Mouse (Mus musculus) MN1 (cell line): ENCODE data around the gene Rasl11b.

Experiments
- DNase-seq: peaks from one replicate; pipeline ENCODE4 v3.0.0-alpha.2; 2016; ENCODE audit warnings: low spot score

Rasl11b gene

DNA sequence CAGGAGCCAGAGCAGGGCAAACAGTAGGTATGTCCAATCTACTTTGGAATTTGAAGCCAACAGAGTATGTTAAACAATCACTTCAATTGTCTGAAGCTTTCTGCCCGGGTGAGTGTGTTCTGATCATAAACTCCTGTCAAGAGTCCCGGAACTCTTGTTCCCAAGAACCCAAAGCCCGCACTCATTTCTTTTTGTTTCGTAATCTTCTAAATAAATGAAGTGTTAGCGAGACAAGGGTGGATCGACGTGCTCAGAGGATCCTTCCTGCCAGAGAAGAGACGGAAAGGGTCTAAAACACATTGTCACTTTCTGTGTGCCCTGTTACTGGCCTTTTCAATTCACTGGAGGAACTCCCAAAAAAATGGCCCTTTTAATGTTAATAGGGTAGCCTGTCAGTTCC is 6.2 kb upstream of the Rasl11b start:
- DNase-seq = no peak

DNA sequence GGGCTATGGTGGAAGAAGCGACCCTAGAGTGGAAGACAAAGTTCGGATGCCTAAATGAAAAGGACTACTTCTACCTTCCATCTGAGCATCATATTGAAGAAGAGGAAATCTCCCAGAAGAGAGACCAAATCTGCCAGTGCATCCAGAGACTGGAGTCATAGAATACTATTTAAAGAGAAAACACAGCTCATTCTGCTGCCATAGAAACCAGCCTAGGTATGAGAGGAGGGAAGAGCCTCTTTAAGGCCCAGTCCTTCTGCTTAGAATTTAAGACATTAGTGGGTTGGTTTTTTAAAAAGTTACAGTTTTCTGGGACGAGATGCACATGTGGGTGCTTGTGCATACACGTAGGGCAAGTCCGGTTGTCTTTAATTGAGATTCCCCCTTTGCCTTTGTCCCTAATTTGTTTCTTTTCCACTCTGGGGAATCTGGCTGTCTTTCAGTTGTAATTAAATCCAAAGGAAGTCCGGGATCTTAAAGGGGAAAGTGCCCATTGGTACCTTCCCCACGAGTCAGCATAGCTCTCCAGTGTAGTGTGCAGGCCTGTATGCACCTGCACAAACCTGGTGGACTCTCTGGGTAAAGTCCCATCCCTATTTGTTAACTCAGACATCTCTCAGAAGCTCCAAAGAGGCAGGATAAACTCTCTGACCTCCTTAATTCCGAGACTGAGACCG is 5.5 kb upstream of the Rasl11b start:
- no peak for DNase-seq

DNA sequence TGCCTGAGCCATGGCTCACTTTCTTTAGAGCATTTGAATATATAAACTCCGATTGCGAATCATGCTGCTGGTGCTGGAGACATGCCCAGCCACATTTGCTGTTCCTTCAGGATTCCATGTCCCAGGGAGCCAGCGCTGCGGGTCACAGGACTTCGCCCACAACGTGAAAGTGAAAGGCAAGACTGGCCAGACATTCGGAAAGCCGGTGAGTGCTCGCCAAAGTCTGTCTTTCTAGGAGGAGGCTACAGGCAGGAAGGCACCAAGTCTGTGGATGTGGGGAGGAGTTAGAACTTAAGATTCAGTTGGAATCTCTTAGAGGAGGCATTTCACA is 5.0 kb upstream of the Rasl11b start:
- DNase-seq = peak; percentile 21

DNA sequence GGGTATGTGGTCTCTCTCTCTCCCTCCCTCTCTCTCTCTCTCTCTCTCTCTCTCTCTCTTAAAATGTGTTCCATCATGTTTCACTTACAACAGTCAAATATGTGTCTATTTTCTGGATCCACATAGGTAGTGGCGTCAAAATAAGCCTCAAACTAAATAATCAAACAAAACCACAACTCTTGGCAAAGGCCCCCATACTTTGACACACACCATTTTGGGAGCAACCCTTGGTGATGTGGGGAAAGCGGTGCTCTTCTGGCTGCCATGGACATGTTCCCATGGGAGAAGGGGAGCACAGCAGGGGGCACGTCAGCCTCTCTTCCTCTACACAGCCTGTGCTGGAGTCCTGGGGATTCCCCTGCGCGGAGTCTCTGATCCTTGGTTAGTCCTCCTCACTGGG is 4.2 kb upstream of the Rasl11b start:
- DNase-seq = no peak

DNA sequence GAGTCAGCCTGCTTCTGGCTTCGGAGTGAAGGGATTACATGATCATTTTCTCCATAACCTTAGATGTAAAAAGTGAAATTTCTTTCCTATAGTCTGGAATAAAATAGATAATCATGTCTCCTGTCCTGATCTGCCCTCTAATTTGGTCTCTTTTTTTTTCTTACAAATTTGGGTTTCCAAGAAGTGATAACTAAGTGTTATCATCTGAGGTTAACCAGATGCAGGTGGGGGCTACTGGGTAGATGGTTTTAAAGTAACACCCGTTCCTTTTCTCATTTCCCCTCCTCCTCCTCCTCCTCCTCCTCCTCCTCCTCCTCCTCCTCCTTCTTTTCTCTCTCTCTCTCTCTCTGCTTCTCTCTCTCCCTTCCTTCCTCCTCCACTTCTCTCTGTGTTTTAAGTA is 2.1 kb upstream of the Rasl11b start:
- DNase-seq = no peak

DNA sequence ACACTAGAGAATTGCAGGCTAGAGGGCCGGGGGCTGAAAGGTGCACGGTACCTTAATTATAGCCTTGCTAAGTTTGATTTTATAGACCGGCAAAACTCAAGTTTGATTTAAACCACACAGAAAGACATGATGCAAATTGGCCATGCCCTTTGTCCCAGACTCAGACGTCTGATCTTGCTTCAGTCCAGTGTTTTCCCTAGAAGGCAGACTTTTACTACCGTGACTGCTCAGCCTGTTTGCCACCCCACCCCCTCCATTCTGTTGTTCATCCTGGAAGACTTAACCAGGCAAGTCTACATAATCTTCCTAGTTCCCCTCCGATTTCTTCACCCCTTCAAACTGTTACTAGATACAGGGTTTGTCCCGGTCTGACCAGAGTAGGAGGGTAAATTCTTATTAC is 1.5 kb upstream of the Rasl11b start:
- no peak for DNase-seq

DNA sequence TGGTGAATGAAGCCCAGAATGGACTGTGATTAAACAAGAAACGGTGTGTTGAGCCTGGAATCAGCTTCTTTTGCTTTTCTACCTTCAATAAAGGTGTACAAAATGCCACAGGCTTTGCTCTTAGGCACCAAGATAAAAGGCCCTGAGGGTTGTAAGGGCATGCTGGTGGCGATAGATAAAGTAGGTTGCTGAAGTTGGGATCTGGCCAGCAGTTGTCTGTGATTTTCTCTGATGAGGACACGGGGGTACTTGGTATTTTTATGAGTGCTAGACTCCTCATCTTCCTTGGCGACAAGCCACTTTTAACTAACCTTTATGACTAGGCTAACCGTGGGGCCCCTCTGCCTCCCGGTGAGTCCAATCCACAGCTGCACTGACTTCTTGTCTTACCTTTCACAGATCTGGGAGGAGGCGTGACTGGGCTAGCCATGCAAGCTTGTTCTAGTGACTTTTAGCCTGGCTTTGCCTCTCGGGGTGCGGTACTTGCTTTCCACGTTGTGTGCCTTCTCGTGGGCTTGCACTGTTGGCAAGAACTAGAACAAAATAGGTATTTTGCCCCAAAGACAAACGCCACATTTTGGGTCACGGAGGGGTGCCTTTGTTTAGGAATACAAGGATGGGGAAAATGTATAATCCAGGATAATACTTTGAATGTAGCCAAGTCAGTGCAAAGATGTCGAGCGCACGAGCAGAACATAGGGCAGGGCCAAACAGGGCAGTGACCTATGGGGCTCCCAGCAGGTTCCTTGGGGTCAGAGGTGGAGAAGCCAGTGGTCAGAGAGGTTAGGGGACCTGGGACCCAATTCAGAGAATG is 852 bp upstream of the Rasl11b start:
- DNase-seq = no peak

DNA sequence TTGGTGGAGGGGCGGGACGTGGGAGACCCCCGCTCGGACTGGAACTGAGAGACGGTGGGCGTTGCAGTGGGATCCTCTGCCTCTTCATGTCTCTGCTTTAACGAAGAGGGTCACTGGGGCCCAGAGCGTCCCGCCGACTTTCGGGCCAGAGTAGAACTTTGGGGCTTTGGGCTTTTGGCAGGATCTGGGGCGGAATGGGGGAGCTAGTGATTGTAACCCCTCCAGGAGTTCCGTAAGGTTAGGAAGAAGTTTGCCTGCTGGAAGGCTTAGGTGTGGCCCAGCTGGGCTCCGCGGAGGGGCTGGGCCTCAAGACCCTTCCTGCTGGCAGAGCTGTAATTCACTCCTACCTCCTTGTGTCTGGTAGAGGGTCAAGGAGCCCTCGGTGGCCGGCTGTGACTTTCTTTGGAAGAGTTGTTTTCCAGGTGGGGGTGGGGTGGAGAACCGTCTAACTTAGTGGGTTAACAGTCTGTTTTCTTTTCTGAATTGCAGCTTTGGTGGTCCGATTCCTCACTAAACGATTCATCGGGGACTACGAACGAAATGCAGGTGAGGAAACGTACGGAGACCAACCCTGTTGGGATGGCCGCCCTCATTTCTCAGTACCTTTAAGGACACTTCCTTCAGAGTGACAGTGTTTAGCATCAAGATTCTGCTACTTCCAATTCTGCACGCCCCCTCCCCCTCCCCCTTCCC is 674 bp downstream of the Rasl11b start:
- no peak for DNase-seq

DNA sequence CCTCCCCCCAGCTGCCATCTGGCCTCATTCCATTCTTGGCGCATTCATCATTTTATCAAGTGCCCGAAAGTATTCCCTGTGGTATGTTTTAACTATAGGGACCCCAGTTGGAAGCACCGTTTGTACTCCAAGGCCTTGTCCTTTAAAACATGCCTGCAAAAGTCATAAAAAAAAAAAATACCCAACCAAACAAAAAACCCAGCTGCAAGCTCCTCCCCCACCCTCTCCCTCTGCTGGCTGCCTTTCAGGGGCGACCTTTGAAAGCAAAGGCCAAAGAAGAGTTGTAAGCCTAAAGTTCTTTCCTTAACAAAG is 1.2 kb downstream of the Rasl11b start:
- DNase-seq = no peak

DNA sequence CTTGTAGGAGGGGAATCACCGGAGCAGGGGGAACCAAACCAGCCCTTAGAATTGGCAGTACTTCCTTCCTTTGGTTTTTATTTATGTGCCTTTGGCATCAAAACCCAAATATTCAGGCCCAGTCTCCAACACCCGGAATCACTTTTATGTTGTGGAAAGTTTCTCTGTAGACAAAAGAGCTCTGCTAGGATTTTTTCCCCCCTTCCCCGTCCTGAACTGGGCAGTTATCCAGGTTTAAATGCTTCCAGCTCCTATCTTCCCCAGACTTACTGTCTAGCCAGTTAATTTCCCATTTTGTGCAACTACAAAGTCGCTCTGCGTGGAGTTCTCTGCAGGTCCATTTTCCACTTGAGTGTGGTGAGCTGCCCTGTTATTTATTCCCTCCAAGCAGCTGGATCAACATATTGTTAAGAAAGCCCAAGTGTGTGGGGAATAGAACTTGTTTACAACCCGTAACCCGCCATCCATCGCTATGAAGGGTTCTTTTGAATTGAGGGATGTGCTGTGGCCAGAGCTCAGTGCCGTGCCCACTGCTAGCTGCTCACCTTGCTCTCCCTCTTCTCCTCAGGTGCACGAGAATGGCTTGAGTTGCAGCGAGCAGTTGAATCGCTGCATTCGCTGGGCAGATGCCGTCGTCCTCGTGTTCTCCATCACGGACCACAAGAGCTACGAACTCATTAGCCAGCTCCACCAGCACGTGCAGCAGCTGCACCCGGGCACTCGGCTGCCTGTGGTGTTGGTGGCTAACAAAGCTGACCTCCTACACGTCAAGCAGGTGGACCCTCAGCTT is 2.6 kb downstream of the Rasl11b start:
- no peak for DNase-seq

DNA sequence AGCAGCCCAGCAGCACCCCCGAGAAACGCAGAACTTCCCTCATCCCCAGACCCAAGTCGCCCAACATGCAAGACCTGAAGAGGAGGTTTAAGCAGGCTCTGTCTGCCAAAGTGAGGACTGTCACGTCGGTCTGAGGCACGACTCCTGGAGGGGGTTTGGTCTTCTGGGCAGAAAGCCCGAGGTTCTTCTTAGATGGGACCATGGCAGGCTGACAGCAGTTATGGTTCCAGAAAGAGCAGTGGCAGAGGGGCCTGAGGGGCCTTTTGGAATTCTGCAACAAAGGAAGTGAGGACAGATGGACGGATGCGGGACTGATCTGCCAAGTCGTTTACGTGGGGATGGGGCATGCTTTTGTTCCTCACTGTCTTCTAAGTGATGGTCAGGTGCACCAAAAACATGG is 3.4 kb downstream of the Rasl11b start:
- no peak for DNase-seq

DNA sequence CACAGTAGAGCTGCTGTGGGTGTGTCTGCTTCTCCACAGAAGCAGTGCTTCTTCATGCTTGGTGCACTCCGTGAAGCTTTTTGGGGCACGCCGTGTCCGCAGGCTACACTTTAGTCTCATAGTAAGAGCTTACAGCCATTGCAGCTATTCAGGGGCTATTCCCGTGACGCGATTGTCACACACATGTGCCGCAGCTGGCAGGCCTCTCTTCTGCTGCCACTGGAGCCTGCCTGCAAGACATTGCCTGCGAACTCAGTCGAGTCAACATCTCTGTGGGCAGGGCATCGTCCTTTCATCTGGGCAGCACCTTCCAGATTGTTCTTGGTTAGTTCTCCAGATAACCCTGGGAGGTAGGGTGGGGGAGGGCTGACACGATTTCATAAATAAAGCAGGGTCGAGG is 4.7 kb downstream of the Rasl11b start:
- DNase-seq = no peak

DNA sequence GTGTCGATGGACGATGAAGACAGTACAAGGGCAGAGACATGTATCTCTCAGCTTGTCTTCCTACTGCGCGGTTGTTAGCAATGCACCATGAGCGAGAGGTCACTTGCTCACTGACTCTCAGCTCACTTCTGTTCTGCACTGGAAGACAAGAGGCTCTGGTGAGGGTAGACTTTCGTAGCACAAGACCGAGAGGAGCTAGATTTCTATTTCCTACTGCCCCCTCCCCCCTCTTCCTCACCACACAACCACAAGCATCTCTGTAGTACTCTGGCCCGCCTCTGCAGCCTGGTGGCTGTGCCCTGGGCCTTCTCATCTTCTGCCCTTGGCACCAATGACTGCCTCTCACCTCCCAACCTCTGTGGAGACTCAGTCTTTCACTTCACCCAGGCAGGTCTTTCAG is 5.4 kb downstream of the Rasl11b start:
- DNase-seq = no peak

DNA sequence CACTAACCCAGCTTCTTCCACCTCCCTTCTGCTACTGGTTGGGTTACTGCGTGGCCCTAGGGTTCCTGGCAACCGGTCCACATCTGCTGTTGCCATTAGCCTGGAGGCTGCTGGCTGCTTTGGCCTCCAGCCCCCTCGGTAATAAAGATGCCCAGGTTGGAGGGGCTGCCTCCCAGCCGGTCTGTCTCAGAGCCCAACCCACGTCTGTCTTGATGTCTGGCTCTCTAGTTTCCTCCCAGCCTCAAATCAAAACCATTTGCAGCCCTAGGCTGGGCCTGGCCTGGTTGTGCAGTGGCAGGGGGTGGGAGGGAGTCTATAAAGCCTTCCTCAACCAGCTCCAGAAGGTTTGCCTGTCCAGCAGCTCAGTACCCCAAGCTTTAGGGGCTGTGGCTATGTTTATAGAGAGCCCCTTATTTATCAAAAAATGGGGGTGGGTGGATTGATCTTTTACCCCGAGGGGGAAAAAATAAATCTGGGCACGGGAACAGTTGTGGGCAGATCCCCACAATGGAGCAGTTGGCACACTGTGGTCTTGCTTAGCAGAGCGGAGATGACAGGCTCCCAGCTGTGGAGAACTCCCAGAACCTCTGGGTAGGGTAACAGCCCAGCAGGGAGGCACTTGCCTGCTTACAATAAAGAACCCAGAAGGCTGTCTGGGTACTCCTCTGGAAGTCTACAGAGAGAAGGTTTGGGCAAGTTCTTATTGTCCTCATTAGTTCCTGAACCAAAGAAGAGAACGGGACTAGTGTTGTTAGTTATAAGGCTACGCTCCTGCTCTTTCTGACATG is 6.7 kb downstream of the Rasl11b start:
- DNase-seq = no peak

DNA sequence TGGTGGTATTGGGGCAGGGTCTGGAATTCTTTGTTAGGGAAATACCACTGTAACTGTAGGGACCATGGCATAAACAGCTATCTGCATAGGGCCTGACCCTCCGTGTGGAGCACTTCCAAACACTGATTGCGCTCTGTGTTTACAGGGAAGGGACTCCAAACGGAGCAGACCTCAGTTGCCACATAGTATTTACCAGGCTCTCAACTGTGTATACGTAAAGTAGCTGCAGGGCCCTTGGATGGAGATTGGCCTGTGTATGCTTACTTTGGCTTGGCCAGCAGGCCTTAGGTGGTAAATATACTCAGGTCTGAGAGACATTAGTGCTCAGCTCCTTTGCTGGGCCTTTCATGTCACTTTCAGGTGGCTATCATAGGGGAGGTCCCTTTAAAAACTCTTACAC is 7.4 kb downstream of the Rasl11b start:
- no peak for DNase-seq

DNA sequence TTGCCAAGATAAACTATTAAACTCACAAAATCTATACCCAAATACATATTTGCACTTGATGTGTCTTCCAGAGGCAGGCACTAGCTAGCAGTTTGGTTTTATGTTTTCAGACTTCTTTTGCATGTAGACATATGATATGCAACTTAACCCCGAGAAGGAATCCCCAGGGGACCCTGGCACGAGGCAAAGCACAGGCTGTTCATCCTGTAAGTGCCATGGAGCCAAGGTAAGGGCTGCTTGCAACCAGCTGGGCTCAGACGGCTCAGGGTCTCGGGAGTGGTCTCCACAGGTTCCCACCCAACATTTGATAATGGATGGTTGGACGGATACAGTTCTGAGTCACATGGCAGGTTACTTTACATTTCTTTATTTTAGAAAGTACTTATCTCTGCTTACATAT is 9.4 kb downstream of the Rasl11b start:
- DNase-seq = no peak

DNA sequence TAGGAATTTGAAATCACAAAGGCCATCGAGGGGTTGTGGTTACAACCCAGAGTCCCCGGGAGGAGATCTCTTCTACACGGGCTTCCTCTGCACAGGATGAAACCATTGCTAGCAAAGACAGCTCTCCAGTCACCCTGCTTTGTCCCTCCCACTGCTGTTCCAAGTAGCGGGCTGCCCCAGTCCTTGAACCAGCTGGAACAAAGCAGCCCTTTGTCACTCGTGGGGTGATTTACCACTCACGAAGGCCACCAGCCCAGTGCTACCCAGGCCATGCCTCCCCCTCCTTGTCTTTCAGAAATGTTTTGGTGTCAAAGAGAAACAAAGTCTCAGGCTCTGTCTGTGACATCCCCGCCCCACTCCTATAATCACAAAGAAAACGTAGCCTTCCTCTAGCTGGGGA is 10.4 kb downstream of the Rasl11b start:
- DNase-seq = no peak

DNA sequence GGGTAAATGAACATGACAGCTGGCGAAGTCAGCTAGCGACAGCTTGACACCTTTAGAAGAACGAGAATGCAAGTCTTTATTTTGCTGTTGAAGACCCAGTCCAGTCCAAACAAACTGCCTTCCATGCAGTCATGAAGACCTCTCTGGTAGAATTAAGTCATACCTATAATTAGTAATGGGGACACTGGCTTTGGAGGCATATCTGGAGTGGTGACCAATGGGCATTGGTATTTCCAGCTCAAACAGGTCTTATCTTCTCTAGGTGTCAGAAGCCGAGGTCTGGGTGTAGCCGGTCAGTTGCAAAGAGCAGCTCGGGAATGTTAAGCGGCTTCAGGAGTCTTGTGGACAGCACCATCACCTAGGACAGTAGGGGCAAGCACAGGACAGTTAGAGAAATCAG is 11.0 kb downstream of the Rasl11b start:
- DNase-seq = no peak

DNA sequence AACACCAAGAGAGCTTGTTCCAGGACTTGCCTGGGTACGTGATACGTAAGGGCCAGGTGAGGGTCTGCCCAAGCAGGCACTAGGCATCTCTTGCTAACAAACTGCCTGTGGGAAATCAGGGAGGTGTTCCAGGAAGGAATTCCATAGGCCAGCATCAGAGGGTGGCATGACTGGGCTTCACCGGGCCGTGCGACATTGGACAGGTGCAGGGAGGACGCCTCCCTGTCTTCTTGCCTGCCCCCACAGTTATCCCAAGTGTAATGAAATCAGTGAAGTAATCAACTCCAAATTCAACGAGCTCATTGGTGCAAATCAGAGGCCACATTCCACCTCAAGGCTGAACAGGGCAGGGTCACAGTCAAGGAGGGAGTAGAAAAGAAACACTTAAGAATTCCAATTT is 11.6 kb downstream of the Rasl11b start:
- no peak for DNase-seq

DNA sequence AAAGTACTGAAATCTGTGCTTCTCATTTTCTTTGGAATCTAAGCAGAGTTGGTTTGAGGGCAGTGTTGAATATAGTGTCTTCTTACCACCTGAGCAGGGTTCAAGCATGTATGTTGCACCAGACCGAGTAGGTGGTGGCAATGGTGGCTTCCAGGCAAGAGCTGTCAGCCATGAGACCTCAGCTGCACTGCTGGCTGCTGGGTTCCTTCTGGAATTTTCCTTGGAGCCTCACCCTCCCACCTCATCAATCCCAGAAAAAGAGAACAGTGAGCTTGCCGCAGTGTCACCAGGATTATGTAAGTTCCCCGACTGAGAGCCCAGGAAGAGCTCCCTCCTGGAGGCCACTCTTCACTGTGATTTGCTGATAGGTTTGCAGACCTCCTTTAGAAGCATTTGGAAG is 12.1 kb downstream of the Rasl11b start:
- no peak for DNase-seq

DNA sequence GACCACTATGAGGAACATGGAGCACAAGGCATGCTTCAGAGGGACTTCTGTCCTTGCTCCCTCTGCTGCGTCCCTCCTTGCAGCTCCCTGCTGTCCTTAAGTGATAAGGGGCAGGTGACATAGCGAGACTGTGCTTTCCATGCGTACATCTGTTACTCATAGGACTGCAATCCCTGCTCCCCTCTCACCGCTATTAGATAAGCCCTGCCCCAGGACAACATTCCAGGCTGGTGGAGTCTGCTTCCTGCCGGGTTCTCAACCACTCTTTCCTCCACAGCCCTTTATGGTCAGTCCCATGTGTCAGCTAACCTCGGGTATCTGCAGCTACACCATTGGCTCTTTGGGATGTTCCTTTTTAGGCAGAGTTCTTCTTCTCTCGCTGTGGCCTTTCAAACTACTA is 13.4 kb downstream of the Rasl11b start:
- no peak for DNase-seq

DNA sequence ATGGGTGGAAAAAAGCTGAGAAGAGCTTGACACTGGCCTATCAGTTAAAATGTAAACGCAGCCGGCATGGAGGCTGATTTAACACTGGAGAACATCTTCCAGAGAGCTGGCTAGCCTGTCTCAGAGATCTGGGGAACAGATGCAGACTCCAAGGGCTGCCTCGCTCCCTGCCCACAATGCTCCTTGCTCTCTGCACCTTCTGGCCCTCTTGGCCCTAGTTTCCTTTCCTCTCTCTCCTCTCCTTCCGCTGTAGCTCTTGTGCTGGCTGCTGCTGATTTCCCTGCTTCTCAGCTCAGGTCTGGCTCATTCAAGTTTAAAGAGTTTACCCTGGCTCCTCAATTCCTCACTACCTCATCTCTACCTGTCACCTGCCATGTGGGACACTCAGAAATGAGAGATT is 14.6 kb downstream of the Rasl11b start:
- DNase-seq = no peak
